Mouse (Mus musculus) megakaryocyte, embryonic 14.5 days (primary cell): ENCODE results near the gene Arl8a.

Source experiments
- FLI1 ChIP-seq: IDR thresholded peaks from 2 replicates; pipeline ENCODE4 v1.6.1; 2012; ENCODE audit warnings: low read length, inconsistent platforms, mixed read lengths
- GATA1 ChIP-seq: IDR thresholded peaks from 3 replicates; pipeline ENCODE4 v1.6.1; 2012; ENCODE audit warnings: mixed read lengths, low read length, inconsistent platforms, borderline replicate concordance

DNA sequence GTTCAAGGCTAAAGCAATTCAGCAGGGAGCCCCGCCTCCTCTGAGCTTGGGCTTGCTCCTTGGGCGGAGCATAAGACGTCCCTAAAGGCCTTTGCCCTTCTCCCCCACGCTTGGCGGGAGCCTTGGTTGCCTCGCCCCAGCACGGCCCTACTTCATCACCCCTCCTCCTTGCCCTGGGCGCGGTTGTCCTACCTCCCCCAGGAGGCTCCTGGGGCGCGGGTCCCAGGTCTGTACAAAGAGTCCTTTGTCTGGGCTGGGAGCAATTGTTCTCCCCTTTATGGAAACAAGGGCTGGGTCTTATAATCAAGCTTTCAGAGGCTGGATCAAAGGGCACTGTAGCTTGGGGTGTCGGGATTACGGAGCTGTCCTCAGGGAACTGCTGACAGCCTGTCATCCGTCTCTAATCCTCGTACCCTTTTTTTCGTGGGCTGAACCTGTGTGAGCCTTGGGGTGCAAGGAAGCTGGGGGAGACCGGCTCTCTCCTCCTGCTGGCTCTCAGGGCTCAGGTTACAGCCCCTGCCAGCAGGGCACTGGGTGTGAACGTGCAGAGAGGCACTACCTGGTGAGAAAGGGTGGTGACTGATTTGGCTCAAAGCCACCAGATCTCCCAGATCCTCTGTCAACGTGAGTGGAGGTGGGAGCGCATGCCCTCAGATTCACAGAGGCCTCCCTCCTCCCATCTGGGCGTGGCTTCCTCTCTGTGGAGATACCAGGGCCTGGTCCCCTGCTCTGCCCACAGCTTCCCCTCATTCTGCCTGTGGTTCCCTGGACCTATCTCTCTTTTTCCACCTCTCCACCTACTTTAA is 52.6 kb downstream of the Arl8a start:
- no peak for TF ChIP-seq FLI1
- TF ChIP-seq GATA1, result no peak
